Mouse (Mus musculus): ENCODE data around the gene Ids. TPM values are rescaled to one million over a fixed set of nuclear protein-coding genes. Genes with fewer than 3 reads are reported as not detected.

Ids gene
- total RNA-seq, 2 experiments from 2014 or later = 6.5 to 10.6 TPM

Other genes starting within 250 kb of the Ids start
- gene 1110012L19Rik, start 20.8 kb upstream of the Ids start, total RNA-seq (2014; fragmentation: Nextera tagmentation) = 9.3 and 17.5 TPM in 2 replicates
- gene 1110012L19Rik, start 20.8 kb upstream of the Ids start, total RNA-seq (2017) = 16.9 and 20.4 TPM in 2 replicates
- gene Tmem185a, start 112.1 kb upstream of the Ids start, total RNA-seq (2014; fragmentation: Nextera tagmentation) = 14.2 and 17.9 TPM in 2 replicates
- 4.3 and 7.5 TPM in 2 replicates for gene Tmem185a, start 112.1 kb upstream of the Ids start, total RNA-seq (2017)

All from megakaryocyte-erythroid progenitor cell, adult 5-6 weeks (primary cell).